Comparison of ENCODE assay signal across 8 mouse cellular contexts in the genomic region with DNA sequence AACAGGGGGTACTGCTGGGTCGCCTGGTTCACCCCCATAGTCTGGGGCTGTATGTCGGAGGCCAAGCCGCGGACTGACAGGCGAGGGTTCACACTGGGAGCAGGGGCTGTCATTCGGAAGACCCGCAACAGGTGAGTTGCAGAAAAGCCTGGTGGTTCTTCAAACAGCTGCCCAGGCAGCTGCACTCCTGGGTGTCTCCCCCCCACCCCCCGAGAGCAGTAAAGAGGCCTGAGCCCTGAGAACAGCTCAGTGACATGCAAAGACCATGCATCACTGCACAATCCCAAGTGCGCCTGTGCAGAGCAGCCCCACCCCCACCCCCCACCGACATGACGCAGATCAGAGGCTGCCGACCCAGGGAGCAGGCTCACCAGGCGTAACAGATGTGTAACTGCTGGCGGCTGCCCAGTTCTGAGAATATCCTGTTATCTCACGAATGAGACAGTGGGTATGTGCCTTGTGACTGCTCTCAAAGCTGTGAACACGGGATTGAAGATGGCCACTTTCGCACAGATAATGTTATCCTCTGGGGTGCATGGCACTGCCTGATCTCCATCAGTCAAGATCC. TPM values are rescaled to one million over a fixed set of nuclear protein-coding genes. Genes with fewer than 3 reads are reported as not detected.
DNase-seq lines count a peak whose midpoint lies in the region; ATAC-seq and TF ChIP-seq lines count a peak whose summit lies in the region.

No protein-coding gene starts in this region.

- H3K27ac ChIP-seq in hindbrain, embryonic 15.5 days (replicated peaks): 0 out of 2 replicates have a peak overlapping the region, but pooled peaks have one; percentile 22
- H3K27ac ChIP-seq in liver, embryonic 13.5 days: peak overlapping the region; percentile 81; the same call in 1 of the 2 replicates
- H3K27ac ChIP-seq in gastrocnemius, adult 2 months: no peak overlapping the region

- H3K36me3 ChIP-seq in hindbrain, embryonic 15.5 days: peaks cover 41% of the 10 kb centered on the region
- peaks cover 48% of the 10 kb centered on the region for H3K36me3 ChIP-seq in liver, embryonic 13.5 days

- H3K4me2 ChIP-seq in hindbrain, embryonic 15.5 days: no peak overlapping the region
- peak overlapping the region; percentile 35 for H3K4me2 ChIP-seq in liver, embryonic 13.5 days

- DNase-seq in right cerebral cortex, postnatal 4 days: peak; percentile 56
- DNase-seq in right cerebral cortex, postnatal 25 days: no peak
- DNase-seq in c-Kit-positive CD71-negative TER-119-negative erythroid progenitor cells, embryonic 14.5 days (ENCODE audit: low read depth): peak; percentile 43
- DNase-seq in liver, embryonic 13.5 days: peak; percentile 66
- peak; percentile 82 for DNase-seq in retina, postnatal 1 day
- no peak for DNase-seq in gastrocnemius, adult 2 months
- no peak for DNase-seq in urinary bladder, postnatal 25 days (ENCODE audit: low spot score)

- no peak; the same call in 1 of the 2 replicates for ATAC-seq in hindbrain, embryonic 15.5 days (ENCODE audit: low FRiP score, low read depth)
- peak; percentile 88 for ATAC-seq in liver, embryonic 13.5 days (ENCODE audit: low read depth)

- peaks cover 25% of the 10 kb centered on the region for H3K4me1 ChIP-seq in hindbrain, embryonic 15.5 days (replicated peaks)
- H3K4me1 ChIP-seq in liver, embryonic 13.5 days (replicated peaks): peaks cover 36% of the 10 kb centered on the region

- no peak overlapping the region for H3K9ac ChIP-seq in hindbrain, embryonic 15.5 days
- H3K9ac ChIP-seq in liver, embryonic 13.5 days: peak overlapping the region; percentile 40

- no peaks in the 10 kb centered on the region for H3K27me3 ChIP-seq in hindbrain, embryonic 15.5 days
- no peaks in the 10 kb centered on the region; the same call in 1 of the 2 replicates for H3K27me3 ChIP-seq in liver, embryonic 13.5 days

- H3K4me3 ChIP-seq in hindbrain, embryonic 15.5 days: no peak overlapping the region
- H3K4me3 ChIP-seq in liver, embryonic 13.5 days (replicated peaks): no peak overlapping the region
- H3K4me3 ChIP-seq in gastrocnemius, adult 2 months: no peak overlapping the region

- no peaks in the 10 kb centered on the region for H3K9me3 ChIP-seq in hindbrain, embryonic 15.5 days
- H3K9me3 ChIP-seq in liver, embryonic 13.5 days (replicated peaks): no peaks in the 10 kb centered on the region

- TF ChIP-seq CTCF in gastrocnemius, adult 2 months (IDR thresholded peaks at IDR 0.05): no peak

- intact Hi-C loops in gastrocnemius, adult 2 months (cut with DNase I): loop anchor here (10.0 kb wide), 1 partner anchor 214 kb away; the partner anchor contains the start of gene Pwp2

- 36% methylated on average over 17 of the region's 17 CpGs for WGBS in hindbrain, embryonic 15.5 days
- 41% methylated on average over 17 of the region's 17 CpGs for WGBS in liver, embryonic 13.5 days (ENCODE audit: insufficient replicate concordance)

RNA-seq across cellular contexts. Expression of gene Rrp1, which starts 13.7 kb away (rescaled TPM):
- polyA plus RNA-seq in hindbrain, embryonic 15.5 days (2015; fragmentation: Nextera tagmentation; extraction: Ambion mirVana): 402 and 403 TPM in 2 replicates
- polyA plus RNA-seq in liver, embryonic 13.5 days (2015; fragmentation: Nextera tagmentation; extraction: Ambion mirVana): 160 and 177 TPM in 2 replicates
- total RNA-seq in gastrocnemius, adult 2 months (2021): 10 to 100 TPM; 63.5 to 66.4 TPM

RNA-seq across cellular contexts. Expression of gene Cstb, which starts 26.3 kb away (rescaled TPM):
- polyA plus RNA-seq in hindbrain, embryonic 15.5 days (2015; fragmentation: Nextera tagmentation; extraction: Ambion mirVana): 90.9 and 95.0 TPM in 2 replicates
- polyA plus RNA-seq in liver, embryonic 13.5 days (2015; fragmentation: Nextera tagmentation; extraction: Ambion mirVana): 97.6 and 107 TPM in 2 replicates
- total RNA-seq in gastrocnemius, adult 2 months (2021): 10 to 100 TPM; 11.9 to 15.3 TPM

RNA-seq across cellular contexts. Expression of gene Agpat3, which starts 46.9 kb away (rescaled TPM):
- polyA plus RNA-seq in hindbrain, embryonic 15.5 days (2015; fragmentation: Nextera tagmentation; extraction: Ambion mirVana): 83.5 and 86.4 TPM in 2 replicates
- 18.1 and 19.5 TPM in 2 replicates for polyA plus RNA-seq in liver, embryonic 13.5 days (2015; fragmentation: Nextera tagmentation; extraction: Ambion mirVana)
- 100 to 1,000 TPM; 108 to 135 TPM for total RNA-seq in gastrocnemius, adult 2 months (2021)

Comparison
In these comparisons a context has a peak if more than half of its experiments do, and no peak if none do; other contexts are left out.
1. DNase-seq: peak in right cerebral cortex, postnatal 4 days (single experiment), c-Kit-positive CD71-negative TER-119-negative erythroid progenitor cells, embryonic 14.5 days (single experiment), liver, embryonic 13.5 days (single experiment) and retina, postnatal 1 day (single experiment); none in right cerebral cortex, postnatal 25 days (single experiment), gastrocnemius, adult 2 months (single experiment) and urinary bladder, postnatal 25 days (single experiment).